Mouse (Mus musculus) CH12.LX (cell line): Measurements from ENCODE around the gene Spata4. TPM values are rescaled to one million over a fixed set of nuclear protein-coding genes. Genes with fewer than 3 reads are reported as not detected.

Experiments
- DNase-seq: peaks from one replicate; pipeline ENCODE4 v3.0.0-alpha.2; 2013; ENCODE audit errors: extremely low read depth
- H3K27ac ChIP-seq: 2 replicates; pipeline ENCODE4 v1.5.1; 2012; ENCODE audit warnings: low read depth, mild to moderate bottlenecking, control low read depth, moderate library complexity; ENCODE audit not compliant: insufficient read depth
- H3K27me3 ChIP-seq: replicated peaks from 2 replicates; pipeline ENCODE3; 2012; ENCODE audit warnings: inconsistent platforms
- H3K36me3 ChIP-seq, 2 experiments: replicated peaks in 1 of 2; 2 replicates each; pipeline versions ENCODE3 to v1.6.1; 2012; ENCODE audit warnings: inconsistent platforms in 1 of 2, low read length in 1 of 2, mild to moderate bottlenecking in 1 of 2, mixed read lengths in 1 of 2, moderate library complexity in 1 of 2; ENCODE audit not compliant: control insufficient read depth in 1 of 2, insufficient read depth in 1 of 2
- H3K4me1 ChIP-seq, 2 experiments: 2 replicates each; pipeline ENCODE4 v1.6.1; 2012; ENCODE audit warnings: inconsistent platforms in 1 of 2, moderate library complexity in 1 of 2; ENCODE audit not compliant: insufficient read depth in 2 of 2, control insufficient read depth in 1 of 2
- H3K4me2 ChIP-seq: 2 replicates; pipeline ENCODE4 v1.6.1; 2012; ENCODE audit warnings: low read depth, mild to moderate bottlenecking, control low read depth; ENCODE audit not compliant: poor library complexity, insufficient read depth, severe bottlenecking
- H3K4me3 ChIP-seq, 3 experiments: fragments of 150-350 bp in 1 of 3; sonication (generic) in 1 of 3; replicated peaks in 1 of 3; 2 replicates each; pipeline versions ENCODE3 to v1.5.1; 2011 to 2012; ENCODE audit warnings: low read depth in 2 of 3, low read length in 2 of 3, mild to moderate bottlenecking in 2 of 3, moderate library complexity in 2 of 3, control low read depth in 1 of 3, improper control_type of control experiment in 1 of 3, inconsistent platforms in 1 of 3, mixed read lengths in 1 of 3; ENCODE audit not compliant: poor library complexity in 1 of 3
- H3K79me2 ChIP-seq: replicated peaks from 2 replicates; pipeline ENCODE4 v1.6.1; 2012; ENCODE audit warnings: mild to moderate bottlenecking, moderate library complexity; ENCODE audit not compliant: control insufficient read depth, poor library complexity, insufficient read depth, severe bottlenecking; ENCODE audit errors: extremely low read depth
- H3K9ac ChIP-seq: 2 replicates; pipeline ENCODE4 v1.6.1; 2012; ENCODE audit warnings: low read depth, mild to moderate bottlenecking, control low read depth, moderate library complexity; ENCODE audit not compliant: insufficient read depth
- H3K9me3 ChIP-seq: replicated peaks from 2 replicates; pipeline ENCODE3; 2012; ENCODE audit warnings: low read length, inconsistent platforms, mixed read lengths
- CTCF ChIP-seq, 2 experiments: IDR thresholded peaks in 1 of 2; conservative IDR thresholded peaks in 1 of 2; 2 replicates each; pipeline ENCODE4 v1.5.1; 2011 to 2012; ENCODE audit warnings: low read depth in 2 of 2, low read length in 2 of 2, improper control_type of control experiment in 1 of 2, inconsistent platforms in 1 of 2, mild to moderate bottlenecking in 1 of 2, moderate library complexity in 1 of 2
- E2F4 ChIP-seq: IDR thresholded peaks from 2 replicates; pipeline ENCODE4 v1.6.1; 2011; ENCODE audit warnings: low read depth, low read length, improper control_type of control experiment; ENCODE audit not compliant: insufficient replicate concordance
- ELF1 ChIP-seq: IDR thresholded peaks from 2 replicates; pipeline ENCODE4 v1.6.1; 2014; ENCODE audit warnings: low read depth, mild to moderate bottlenecking, inconsistent platforms, low read length, improper control_type of control experiment
- EP300 ChIP-seq: IDR thresholded peaks from 2 replicates; pipeline ENCODE4 v1.6.1; 2011; ENCODE audit warnings: low read length, improper control_type of control experiment
- ETS1 ChIP-seq: conservative IDR thresholded peaks from 2 replicates; pipeline ENCODE4 v1.6.1; 2012; ENCODE audit warnings: low read depth, mild to moderate bottlenecking, inconsistent platforms, low read length, improper control_type of control experiment, moderate library complexity
- HCFC1 ChIP-seq: IDR thresholded peaks from 2 replicates; pipeline ENCODE4 v1.6.1; 2012; ENCODE audit warnings: low read depth, mild to moderate bottlenecking, inconsistent platforms, low read length, improper control_type of control experiment
- JUN ChIP-seq: IDR thresholded peaks from 2 replicates; pipeline ENCODE4 v1.6.1; 2011; ENCODE audit warnings: low read depth, mild to moderate bottlenecking, low read length, improper control_type of control experiment, moderate library complexity; ENCODE audit not compliant: insufficient read depth
- JUND ChIP-seq: conservative IDR thresholded peaks from 2 replicates; pipeline ENCODE4 v1.6.1; 2011; ENCODE audit warnings: low read depth, low read length, improper control_type of control experiment
- KAT2A ChIP-seq: IDR thresholded peaks from 2 replicates; pipeline ENCODE4 v1.6.1; 2012; ENCODE audit warnings: low read length, improper control_type of control experiment, inconsistent platforms; ENCODE audit not compliant: insufficient replicate concordance
- MAX ChIP-seq: IDR thresholded peaks from 2 replicates; pipeline ENCODE4 v1.6.1; 2011; ENCODE audit warnings: low read length, improper control_type of control experiment
- MXI1 ChIP-seq: IDR thresholded peaks from 2 replicates; pipeline ENCODE4 v1.6.1; 2011; ENCODE audit warnings: mild to moderate bottlenecking, low read depth, low read length, improper control_type of control experiment
- MYC ChIP-seq: IDR thresholded peaks from 2 replicates; pipeline ENCODE4 v1.6.1; 2011; ENCODE audit warnings: low read depth, mild to moderate bottlenecking, improper control_type of control experiment, low read length
- NRF1 ChIP-seq: IDR thresholded peaks from 2 replicates; pipeline ENCODE4 v1.6.1; 2014; ENCODE audit warnings: low read depth, mild to moderate bottlenecking, inconsistent platforms, low read length, improper control_type of control experiment, moderate library complexity
- PAX5 ChIP-seq: IDR thresholded peaks from 2 replicates; pipeline ENCODE4 v1.6.1; 2012; ENCODE audit warnings: low read length, inconsistent platforms, mixed read lengths
- POLR2AphosphoS2 ChIP-seq: IDR thresholded peaks from 2 replicates; pipeline ENCODE4 v1.6.1; 2011; ENCODE audit warnings: low read depth, low read length, improper control_type of control experiment
- RAD21 ChIP-seq: IDR thresholded peaks from 2 replicates; pipeline ENCODE4 v1.6.1; 2011; ENCODE audit warnings: low read depth, mild to moderate bottlenecking, low read length, improper control_type of control experiment, moderate library complexity
- RCOR1 ChIP-seq: conservative IDR thresholded peaks from 2 replicates; pipeline ENCODE4 v1.6.1; 2012; ENCODE audit warnings: low read depth, mild to moderate bottlenecking, inconsistent platforms, low read length, improper control_type of control experiment
- SMC3 ChIP-seq: IDR thresholded peaks from 2 replicates; pipeline ENCODE4 v1.6.1; 2011; ENCODE audit warnings: low read depth, low read length, improper control_type of control experiment
- TBP ChIP-seq: conservative IDR thresholded peaks from 2 replicates; pipeline ENCODE4 v1.6.1; 2011; ENCODE audit warnings: low read depth, low read length, improper control_type of control experiment
- UBTF ChIP-seq: IDR thresholded peaks from 2 replicates; pipeline ENCODE4 v1.6.1; 2012; ENCODE audit warnings: low read depth, mild to moderate bottlenecking, inconsistent platforms, low read length, improper control_type of control experiment, moderate library complexity
- ZC3H11A ChIP-seq: IDR thresholded peaks from 2 replicates; pipeline ENCODE4 v1.6.1; 2012; ENCODE audit warnings: low read depth, mild to moderate bottlenecking, inconsistent platforms, low read length, improper control_type of control experiment
- ZNF384 ChIP-seq: IDR thresholded peaks from 2 replicates; pipeline ENCODE4 v1.6.1; 2012; ENCODE audit warnings: low read depth, low read length, improper control_type of control experiment, inconsistent platforms
- dilution Hi-C: fragments of 300-500 bp; cut with MboI; formaldehyde crosslinking; loops from 2 replicates; pipeline ENCODE4 v1.14.3; 2020; ENCODE audit warnings: low sequenced_read_pairs; ENCODE audit not compliant: extremely low pct_unique_long_range_greater_than_20kb, extremely low pct_ligation_motif_present
- in situ Hi-C: fragments of 300-500 bp; cut with MboI; formaldehyde crosslinking; loops from 3 replicates; pipeline ENCODE4 v1.14.3; 2019; ENCODE audit warnings: low sequenced_read_pairs, low pct_ligation_motif_present, low pct_unique_long_range_greater_than_20kb, mixed read lengths
- polyA plus RNA-seq: library from polyadenylated mRNA; unstranded; fragments of >175 nt; gene quantifications from 2 replicates; pipeline ENCODE4 v1.2.1, GENCODE M21; 2012; ENCODE audit warnings: low read depth; ENCODE audit not compliant: insufficient read length
- total RNA-seq, 2 experiments: library from RNA; depleted of rRNA; stranded (reverse); fragments of 300-350 nt in 1 of 2; fragments of >200 nt in 1 of 2; gene quantifications; 2 replicates each; pipeline ENCODE4 v1.2.3; 2012 to 2014

Spata4 gene
- total and polyA plus RNA-seq, 3 experiments: not detected

- Histone ChIP-seq H3K27ac (no peak overlapping the region), H3K9ac (no peak overlapping the region), H3K4me3 (no peak overlapping the region), H3K36me3 (no peaks in the 10 kb centered on the region), H3K79me2 (no peaks in the 10 kb centered on the region), H3K4me2 (no peak overlapping the region), H3K9me3 (no peaks in the 10 kb centered on the region), H3K4me1 (peaks cover 0 to 4% of the 10 kb centered on the region in 2 experiments; a peak in 1 of 4 replicates), H3K27me3 (no peaks in the 10 kb centered on the region)
- dilution Hi-C loops (no loop called here), in situ Hi-C loops (no loop called here)
- no peak for DNase-seq
- TF ChIP-seq UBTF (no peak), JUND (no peak)
Measured at GRCm38 (mm10) chr8:54596940-54597339, 3.6 kb upstream of the Spata4 start.

DNA sequence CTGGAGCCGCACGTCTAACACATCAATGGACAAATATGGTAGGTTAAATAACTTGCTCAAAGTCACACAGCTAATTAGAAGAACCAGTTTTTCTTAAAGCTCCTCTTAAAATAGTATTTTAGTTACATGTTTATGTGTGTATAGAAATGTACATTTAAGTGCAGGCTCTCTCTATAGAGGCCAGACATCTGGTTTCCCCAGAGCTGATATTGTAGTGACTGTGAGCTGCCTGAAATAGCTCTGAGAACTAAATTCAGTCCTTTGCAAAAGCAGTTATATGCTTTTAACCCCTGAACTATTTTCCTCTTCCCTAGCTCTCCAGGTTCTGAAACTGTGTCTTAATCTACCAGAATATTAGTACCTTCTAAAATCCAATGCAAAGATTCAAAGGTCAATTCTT, 3.2 kb upstream of the Spata4 start:
- in situ Hi-C loops: no loop called here
- H3K79me2 ChIP-seq: no peaks in the 10 kb centered on the region
- dilution Hi-C loops: no loop called here

DNA sequence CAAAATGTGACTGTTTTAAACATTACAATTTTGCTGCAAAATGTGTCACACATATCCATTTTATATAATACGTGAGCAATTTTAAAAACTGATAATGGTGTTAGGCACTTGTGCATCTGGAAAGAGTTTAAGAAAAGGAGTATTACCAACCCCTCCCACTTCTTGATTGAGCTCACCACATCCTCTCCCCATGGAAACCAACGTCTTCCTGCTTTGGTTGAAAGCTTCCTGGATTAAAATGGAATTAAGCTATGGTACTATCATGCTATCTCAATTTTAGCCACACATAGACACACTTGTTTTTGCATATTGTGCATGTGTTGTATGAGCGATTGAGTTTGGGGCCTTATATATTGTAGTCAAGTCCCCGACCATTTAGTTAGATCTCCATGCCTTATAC, 2.9 kb downstream of the Spata4 start:
- dilution Hi-C loops (no loop called here), in situ Hi-C loops (no loop called here)
- Histone ChIP-seq H3K27ac (no peak overlapping the region), H3K4me3 (no peak overlapping the region), H3K79me2 (no peaks in the 10 kb centered on the region), H3K36me3 (no peaks in the 10 kb centered on the region), H3K9me3 (no peaks in the 10 kb centered on the region), H3K27me3 (no peaks in the 10 kb centered on the region), H3K4me1 (peaks cover 2 to 12% of the 10 kb centered on the region in 2 experiments; a peak in 3 of 4 replicates), H3K4me2 (no peak overlapping the region), H3K9ac (no peak overlapping the region)
- DNase-seq: no peak
- TF ChIP-seq CTCF (conservative IDR thresholded peaks at IDR 0.05 in 1 of 2, IDR thresholded peaks at IDR 0.05 in 1 of 2; ENCODE audit: low read depth in 2 of 2, low read length in 2 of 2) (no peak), ETS1 (no peak), MXI1 (no peak), ZC3H11A (no peak), RAD21 (no peak), HCFC1 (no peak), KAT2A (no peak), PAX5 (no peak), SMC3 (no peak), TBP (no peak), E2F4 (no peak), NRF1 (no peak), RCOR1 (no peak), UBTF (no peak), ELF1 (no peak), ZNF384 (no peak)

More for the DNA sequence above, 3.2 kb upstream of the Spata4 start:
- no peak for DNase-seq
- H3K27me3 ChIP-seq: no peaks in the 10 kb centered on the region
- no peak for TF ChIP-seq MYC
- no peak for TF ChIP-seq JUN
- no peak for TF ChIP-seq HCFC1
- no peak for TF ChIP-seq JUND
- TF ChIP-seq EP300: no peak
- TF ChIP-seq PAX5: no peak
- TF ChIP-seq MAX: no peak
- no peak for TF ChIP-seq POLR2AphosphoS2
- TF ChIP-seq, all 38 proteins: peak for 0
- Histone ChIP-seq H3K9ac (no peak overlapping the region), H3K4me3 (no peak overlapping the region), H3K4me1 (peaks cover 0 to 4% of the 10 kb centered on the region in 2 experiments; a peak in 1 of 4 replicates), H3K9me3 (no peaks in the 10 kb centered on the region), H3K27ac (no peak overlapping the region), H3K36me3 (no peaks in the 10 kb centered on the region), H3K4me2 (no peak overlapping the region)
